Mouse (Mus musculus): ENCODE results near the gene Fgf22.

Gene Fgf22

DNA sequence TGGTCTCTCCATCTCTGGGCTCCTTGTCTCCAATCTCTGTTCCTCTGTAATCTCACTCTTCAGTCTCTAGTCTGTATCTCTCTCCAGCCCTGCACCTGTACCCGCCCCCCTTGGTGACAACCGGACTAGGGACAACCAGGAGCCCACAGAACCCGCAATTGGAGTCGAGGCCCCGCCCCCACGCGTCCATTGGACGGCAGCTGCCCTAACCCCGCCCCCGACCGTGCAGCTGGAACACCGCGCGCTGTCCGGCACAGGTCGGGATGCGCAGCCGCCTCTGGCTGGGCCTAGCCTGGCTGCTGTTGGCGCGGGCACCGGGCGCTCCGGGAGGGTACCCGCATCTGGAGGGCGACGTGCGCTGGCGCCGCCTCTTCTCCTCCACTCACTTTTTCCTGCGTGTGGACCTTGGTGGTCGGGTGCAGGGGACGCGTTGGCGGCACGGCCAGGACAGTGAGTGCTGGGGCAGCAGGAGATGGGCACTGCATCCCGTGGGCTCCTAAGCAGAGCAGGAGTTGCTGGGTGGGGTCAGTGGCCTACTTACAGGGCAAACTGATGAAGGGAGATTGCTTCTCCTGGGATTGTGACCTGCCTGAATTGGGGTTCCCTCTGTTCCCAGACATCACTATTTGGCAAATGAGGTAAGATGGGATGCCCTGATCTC lies at the start of gene Fgf22:
Gene Fgf22 (plus strand): TSS at position 221 of the 661 bp plus-strand sequence.
- in situ Hi-C loops (cut with MboI; ENCODE audit: low sequenced_read_pairs): no loop called here

DNA sequence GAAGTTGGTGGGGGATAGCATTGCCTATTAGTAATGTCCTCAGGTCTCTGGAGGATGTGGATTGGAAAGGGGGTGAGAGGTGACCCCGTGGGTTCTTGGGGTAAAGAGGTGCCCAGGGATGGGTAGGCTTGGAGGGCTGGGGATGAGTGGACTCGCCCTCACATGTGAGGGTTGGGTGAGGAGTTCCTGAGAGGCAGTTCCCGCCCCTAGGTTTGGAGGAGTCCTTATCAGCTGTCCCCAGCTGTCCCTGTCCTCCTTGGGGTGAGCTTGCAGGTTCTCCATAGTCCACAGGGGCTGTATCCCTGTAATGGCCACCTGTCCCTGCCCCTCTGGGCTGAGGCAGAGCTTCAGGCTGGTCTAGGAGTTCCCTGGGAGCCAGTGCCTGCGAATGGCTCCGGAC lies 48.9 kb upstream of the Fgf22 start:
- in situ Hi-C loops (cut with MboI; ENCODE audit: low sequenced_read_pairs): no loop called here

DNA sequence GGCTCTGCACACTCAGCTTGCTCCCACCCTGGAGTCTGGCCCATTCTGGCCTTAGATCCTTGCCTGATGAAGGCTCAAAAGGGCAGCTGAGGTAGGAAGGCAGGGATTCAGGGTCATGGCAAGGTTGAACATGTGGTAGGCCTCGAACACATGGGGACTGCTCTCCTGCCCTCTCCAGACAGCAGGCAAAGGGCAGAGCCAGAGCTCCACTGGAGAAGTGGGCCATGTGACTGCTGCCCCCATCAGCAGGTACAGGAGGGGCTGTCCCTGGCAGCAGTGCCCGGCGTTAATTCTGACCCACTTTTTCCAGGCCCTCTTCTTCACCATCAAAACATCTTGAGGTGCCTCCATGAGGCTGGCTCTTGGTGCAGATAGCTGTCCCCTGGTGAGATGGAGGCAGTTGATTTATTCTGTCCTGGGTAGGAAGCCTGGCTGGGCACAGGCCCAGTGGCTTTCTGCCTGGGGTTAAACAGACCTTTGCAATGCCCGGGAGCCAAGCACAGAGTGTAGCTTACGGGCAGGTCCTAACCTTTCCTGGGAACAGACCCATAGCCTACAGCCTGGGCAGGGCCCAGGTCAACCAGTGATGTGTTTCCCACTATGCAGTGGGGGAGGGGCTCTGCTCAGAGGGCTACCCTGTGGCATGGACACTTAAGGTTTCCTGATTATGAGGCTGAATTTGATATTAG lies 48.3 kb upstream of the Fgf22 start:
- in situ Hi-C loops (cut with MboI; ENCODE audit: low sequenced_read_pairs): no loop called here

DNA sequence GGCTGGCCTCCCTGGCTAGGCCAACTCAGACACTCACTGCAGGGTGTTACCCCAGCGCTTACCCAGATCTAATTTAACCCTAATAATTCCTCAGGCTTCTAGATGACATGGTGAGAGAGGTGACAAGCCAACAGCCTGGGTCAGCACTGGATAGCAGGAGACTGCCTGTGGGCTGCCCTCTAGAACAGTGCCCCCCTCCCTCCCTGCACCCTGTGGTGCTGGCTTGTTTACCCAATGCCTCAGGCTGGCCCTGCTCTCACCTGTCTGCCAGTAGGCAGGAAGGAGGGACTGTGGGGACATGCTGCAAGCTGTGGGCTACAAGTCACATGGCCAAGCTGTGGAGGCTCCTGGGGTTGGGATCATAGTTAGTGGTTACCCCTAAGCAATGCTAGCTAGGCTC lies 47.7 kb upstream of the Fgf22 start:
- in situ Hi-C loops (cut with MboI; ENCODE audit: low sequenced_read_pairs): no loop called here

DNA sequence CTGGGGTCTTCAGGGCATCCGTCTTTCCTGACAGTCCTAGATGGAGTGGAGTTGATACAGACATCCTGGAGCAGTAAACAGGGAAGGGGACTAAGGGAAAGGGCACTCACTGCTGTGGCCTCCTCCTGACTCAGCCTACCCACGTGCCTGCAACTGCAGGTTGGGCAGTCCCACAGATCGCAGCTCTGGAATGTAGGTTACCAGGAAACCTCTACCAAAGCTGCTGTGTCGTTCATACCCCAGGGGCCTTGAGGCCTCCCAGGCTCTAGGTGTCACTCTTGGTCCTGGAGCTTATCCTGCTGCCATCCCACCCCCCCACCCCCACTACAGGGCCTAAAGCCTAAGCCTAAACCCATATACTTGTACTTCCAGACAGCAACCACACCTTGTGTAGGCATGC lies 47.1 kb upstream of the Fgf22 start:
- in situ Hi-C loops (cut with MboI; ENCODE audit: low sequenced_read_pairs): no loop called here

DNA sequence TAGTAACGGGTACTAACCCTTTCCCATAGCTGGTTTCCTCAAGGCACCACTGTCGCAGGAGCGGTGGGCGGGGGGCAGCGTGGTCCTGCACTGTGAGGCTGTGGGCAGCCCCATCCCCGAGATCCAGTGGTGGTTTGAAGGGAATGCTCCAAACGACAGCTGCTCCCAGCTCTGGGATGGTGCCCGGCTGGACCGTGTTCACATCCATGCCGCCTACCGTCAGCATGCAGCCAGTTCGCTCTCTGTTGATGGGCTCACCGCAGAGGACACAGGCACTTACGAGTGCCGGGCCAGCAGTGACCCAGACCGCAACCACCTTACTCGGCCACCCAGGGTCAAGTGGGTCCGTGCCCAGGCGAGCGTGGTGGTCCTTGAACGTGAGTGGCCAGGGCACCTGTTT lies 46.2 kb upstream of the Fgf22 start:
- in situ Hi-C loops (cut with MboI; ENCODE audit: low sequenced_read_pairs): no loop called here

DNA sequence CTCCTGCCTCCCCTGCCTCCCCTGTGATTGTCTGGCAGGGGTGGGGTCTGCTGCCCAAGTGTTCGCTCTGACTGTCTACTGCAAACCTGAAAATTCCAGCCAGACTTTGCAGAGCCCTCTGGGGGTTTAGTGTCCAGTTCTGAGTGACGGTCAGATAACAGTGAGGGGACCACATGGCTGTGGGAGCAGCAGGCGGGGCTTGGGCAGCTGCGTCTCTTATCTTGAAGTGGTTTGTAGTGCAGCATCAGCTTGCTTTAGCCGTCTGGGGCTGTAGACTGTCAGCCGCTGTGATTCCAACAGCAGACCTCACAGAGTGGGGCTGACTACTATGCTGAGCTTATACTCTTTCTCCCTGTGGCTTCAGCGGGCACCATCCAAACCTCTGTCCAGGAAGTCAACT lies 45.6 kb upstream of the Fgf22 start:
- in situ Hi-C loops (cut with MboI; ENCODE audit: low sequenced_read_pairs): no loop called here

DNA sequence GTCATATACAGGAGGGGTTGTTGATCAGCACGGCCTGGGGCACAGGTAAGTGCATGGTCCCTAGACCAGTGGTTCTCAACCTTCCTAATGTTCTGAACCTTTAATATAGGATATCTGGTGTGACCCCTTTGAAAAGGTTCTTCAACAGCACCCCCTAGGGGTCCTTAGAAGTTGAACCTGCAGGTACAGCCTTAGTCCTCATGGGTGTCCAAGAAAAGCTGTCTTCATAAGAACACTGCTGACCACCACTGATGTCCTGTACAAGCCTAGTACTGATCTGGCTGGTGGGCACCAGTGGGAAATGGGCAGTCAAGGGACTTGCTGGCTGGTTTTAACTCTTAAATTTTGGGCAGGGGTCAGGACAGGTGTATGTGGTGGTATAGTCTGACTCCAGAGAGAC lies 42.8 kb upstream of the Fgf22 start:
- in situ Hi-C loops (cut with MboI; ENCODE audit: low sequenced_read_pairs): no loop called here

DNA sequence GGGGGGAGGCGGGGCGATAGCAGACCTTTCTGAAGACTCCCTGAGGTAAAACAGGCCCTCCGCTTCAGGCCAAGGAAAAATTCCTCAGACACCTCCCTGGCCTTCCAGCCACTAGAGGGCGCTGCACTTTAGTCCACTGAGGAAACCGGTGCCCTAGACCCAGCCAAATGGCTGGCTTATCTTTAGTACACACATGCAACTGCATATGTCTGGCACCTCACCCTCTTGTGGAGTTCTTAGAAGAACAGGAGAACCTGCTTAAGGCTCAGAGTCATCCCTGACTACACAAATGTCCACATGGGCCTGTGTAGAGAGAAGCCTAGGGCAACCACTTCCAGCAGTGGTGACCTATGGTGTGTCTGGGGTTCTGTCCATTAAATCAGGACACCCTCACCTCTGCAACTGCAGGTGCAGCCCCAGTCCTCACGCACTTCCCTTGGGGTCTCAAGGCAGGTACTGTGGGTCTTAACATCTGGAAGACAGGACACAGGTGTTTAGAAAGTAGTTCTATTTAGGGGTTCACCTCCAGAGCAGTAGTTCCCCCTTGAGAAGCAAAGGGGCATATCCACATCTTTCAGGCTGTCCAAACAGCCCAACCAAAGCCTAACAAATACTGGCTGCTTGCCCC lies 42.3 kb upstream of the Fgf22 start:
- in situ Hi-C loops (cut with MboI; ENCODE audit: low sequenced_read_pairs): no loop called here

DNA sequence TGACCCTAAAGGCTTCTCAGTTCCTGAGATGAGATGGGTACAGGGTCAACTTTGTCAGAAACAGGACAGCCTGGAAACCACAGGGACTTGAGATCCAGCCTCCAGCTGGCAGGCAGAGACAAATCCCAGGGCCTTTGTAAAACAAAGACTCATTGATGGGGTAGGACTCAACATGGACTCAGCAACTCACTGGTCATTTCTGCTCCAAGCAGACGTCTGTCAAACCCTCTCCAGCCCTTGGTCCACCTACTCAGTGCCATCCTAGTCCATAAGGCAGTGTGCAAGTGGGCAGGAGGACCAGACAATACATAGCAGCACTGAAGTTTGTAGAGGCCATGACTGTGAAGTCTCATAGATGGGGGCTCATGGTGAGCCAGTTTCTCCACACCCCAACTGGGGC lies 41.7 kb upstream of the Fgf22 start:
- in situ Hi-C loops (cut with MboI; ENCODE audit: low sequenced_read_pairs): no loop called here

DNA sequence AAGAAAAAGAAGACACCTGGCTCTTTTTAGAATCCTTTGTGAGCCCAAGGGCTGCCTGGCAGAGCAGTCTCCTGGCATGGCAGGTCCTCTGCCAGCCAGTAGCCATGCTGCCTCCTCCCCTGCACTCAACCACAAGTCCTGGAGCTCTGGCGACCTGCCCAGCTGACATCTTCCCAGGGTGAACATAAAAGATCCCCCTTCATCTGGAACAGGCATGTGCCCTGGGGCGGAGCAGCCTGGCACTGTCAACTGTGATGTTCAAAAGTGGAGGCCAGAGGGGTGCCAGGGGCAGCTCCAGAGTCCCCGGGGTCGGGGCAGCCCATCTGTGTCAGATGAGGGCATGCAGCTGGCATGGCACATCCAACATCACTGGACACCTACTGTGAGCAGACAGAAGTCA lies 39.9 kb upstream of the Fgf22 start:
- in situ Hi-C loops (cut with MboI; ENCODE audit: low sequenced_read_pairs): no loop called here

DNA sequence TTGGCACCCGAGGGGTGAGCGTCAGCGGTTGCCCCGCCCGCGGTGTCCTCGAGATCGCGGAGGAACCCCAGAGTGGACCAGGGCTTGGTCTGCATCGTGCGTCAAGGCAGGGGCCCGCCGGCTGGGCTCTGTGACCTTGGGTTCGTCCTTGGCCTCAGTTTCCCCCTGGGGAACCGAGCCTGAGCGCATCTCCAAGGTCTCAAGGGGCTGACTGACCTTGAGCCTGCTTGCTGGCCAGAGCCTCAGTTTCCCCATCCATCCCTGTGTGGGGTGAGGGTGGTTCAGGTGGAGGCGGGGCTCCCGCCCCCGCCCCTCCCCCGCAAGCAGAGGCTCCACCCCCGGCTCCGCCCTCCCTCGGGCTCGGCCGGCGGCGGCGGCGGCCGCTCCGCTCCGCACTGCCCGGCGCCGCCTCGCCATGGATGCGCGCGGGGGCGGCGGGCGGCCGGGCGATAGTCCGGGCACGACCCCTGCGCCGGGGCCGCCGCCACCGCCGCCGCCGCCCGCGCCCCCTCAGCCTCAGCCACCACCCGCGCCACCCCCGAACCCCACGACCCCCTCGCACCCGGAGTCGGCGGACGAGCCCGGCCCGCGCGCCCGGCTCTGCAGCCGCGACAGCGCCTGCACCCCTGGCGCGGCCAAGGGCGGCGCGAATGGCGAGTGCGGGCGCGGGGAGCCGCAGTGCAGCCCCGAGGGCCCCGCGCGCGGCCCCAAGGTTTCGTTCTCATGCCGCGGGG lies 38.5 kb upstream of the Fgf22 start, which contains the start of gene Hcn2:
Gene Hcn2 (plus strand): TSS at position 381 of the 734 bp plus-strand sequence.
- in situ Hi-C loops (cut with MboI; ENCODE audit: low sequenced_read_pairs): no loop called here

DNA sequence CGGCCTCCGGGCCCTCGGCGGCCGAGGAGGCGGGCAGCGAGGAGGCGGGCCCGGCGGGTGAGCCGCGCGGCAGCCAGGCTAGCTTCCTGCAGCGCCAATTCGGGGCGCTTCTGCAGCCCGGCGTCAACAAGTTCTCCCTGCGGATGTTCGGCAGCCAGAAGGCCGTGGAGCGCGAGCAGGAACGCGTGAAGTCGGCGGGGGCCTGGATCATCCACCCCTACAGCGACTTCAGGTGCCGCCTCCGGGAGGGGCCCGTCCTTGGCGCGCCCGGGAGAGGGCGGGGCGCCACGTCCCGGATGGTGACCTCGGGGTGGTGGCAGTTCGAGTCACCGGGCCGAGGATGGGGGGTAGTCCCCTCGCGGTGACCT lies 37.9 kb upstream of the Fgf22 start:
- in situ Hi-C loops (cut with MboI; ENCODE audit: low sequenced_read_pairs): no loop called here

DNA sequence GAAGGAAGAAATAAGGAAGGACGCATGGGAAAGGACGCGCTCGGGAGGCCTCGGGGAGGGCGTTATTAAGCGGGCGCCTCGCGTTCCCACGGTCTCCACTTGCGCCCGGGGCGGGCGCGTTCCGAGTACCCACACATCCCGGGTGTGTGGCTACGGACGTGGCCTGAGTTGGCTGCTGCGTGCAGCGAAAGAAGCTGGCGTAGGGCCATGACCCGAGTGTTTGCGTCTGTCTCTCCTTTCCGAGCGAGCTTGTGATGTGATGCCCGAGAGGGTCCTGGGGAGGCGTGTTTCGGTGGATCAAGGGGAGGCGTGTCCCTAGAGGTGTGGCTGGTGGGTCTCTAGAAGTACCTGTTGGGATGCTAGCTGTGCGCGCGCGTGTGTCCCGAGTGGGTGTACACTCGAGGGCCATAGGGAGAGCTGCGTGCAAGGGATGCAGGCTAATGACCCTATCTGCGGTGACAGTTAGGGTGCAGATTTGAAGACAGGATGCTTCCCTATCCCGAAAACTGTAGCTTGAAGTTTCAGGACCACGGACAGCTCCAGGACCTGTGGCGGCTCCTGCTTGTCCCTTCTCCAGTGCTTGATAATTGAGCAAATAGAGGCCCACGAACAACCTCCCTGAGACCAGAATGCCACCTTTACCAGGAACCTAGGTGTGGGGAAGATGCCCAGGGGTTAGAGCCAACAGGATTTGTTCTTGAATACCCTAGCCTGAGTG lies 37.1 kb upstream of the Fgf22 start:
- in situ Hi-C loops (cut with MboI; ENCODE audit: low sequenced_read_pairs): no loop called here

DNA sequence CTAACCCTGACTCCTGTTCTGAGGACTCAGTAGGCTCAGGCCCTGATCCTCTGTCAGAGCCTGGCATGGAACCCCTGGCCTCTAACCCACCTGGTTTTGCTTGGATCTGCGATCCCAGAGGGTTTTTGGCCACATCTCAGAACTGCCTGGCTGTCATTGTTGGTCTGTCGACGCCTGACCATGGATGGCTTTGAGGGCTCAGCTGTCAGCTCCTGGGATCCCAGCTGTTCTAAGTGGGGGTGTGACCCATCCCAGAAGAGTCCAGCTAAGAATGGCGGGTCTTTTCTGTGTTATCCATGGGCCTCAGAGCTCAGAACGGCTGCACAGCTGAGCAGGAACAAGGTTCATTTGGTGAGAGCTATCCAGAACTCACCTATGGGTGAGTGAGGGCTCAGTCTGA lies 33.8 kb upstream of the Fgf22 start:
- in situ Hi-C loops (cut with MboI; ENCODE audit: low sequenced_read_pairs): no loop called here

DNA sequence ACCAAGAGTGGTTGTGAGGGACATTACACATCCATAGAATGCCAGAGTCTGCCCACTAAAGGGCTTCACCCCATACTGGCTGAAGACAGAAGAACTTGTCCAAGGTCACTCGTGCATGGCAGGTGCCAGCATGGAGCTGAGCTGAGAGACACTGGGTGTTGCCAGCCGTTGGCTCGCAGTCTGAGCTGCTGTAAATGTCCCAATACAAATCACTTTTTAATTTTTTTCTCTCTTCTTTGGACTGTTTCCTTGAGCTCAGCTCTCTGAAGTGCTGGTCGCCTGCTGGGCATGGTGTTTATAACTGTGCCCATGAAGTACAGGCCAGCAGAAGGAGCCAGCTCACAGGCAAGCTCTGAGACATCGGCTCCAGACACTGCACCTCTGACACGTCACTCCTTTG lies 31.8 kb upstream of the Fgf22 start:
- in situ Hi-C loops (cut with MboI; ENCODE audit: low sequenced_read_pairs): no loop called here

DNA sequence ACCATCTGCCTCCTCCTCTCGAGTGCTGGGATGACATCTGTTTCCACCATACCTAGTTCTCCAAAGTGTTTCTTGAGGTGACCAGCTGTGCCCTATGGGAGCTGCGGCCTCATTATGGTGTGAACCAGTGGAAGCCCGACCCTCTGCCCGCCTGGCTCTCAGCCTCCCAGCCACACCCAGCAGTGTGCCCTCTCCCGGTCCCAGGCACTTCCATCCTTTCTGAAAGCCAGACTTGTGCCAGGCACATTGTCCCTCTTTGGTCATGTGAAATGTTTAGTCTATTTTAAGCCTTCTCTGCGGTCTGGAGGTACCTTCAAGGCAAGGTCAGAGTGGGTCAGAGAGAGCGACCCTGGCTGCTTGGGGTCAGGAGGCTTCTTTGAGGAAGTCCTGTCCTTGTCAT lies 31.2 kb upstream of the Fgf22 start:
- in situ Hi-C loops (cut with MboI; ENCODE audit: low sequenced_read_pairs): no loop called here

DNA sequence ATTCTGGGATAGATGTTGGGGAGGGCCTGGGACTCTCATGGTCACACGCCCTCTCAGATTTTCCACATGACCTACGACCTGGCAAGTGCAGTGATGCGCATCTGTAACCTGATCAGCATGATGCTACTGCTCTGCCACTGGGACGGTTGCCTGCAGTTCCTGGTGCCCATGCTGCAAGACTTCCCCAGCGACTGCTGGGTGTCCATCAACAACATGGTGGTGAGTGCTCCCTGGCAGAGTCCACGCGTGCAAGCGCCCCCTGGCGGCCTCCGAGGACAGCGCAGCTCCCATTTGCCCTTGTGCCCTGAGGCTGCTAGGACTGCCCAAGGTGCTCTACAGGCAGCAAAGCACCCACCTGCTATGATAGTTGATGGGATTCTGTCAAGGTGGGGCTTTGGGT lies 28.8 kb upstream of the Fgf22 start:
- in situ Hi-C loops (cut with MboI; ENCODE audit: low sequenced_read_pairs): no loop called here

DNA sequence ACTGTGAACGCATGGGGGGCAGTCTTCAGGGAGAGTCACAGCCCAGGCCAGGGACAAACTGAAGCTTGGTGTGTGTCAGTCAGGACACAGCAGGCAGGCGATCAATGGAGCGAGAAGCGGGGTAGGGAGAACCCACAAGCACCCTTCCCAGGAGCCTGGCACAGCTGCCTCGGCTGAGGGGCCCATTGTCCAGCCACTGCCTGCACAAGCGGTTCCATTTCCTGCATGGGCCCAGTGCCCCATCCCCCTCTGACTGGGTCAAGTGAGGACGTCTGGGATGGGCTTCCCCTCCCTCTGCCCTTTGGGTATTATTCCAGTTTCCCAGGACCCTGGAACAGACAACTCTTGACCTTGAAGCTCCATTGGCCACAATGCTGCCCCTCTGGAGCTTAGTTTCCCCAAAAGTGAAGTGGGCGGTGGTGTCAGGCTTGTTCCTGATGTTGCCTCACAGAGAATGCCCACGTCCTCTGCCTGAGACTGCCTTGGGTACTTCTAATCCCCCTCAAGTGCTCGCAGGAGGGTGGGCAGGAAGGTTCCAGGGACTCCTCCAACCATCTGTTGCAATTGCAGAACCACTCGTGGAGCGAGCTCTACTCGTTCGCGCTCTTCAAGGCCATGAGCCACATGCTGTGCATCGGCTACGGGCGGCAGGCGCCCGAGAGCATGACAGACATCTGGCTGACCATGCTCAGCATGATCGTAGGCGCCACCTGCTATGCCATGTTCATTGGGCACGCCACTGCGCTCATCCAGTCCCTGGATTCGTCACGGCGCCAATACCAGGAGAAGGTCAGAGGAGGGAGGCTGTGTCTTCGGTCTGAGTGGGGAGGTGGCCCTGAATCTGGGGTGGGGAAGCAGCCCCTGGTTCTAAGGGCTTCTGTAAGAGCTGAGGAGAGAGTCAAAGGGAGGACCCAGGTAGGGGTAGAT lies 26.3 kb upstream of the Fgf22 start:
- in situ Hi-C loops (cut with MboI; ENCODE audit: low sequenced_read_pairs): no loop called here

DNA sequence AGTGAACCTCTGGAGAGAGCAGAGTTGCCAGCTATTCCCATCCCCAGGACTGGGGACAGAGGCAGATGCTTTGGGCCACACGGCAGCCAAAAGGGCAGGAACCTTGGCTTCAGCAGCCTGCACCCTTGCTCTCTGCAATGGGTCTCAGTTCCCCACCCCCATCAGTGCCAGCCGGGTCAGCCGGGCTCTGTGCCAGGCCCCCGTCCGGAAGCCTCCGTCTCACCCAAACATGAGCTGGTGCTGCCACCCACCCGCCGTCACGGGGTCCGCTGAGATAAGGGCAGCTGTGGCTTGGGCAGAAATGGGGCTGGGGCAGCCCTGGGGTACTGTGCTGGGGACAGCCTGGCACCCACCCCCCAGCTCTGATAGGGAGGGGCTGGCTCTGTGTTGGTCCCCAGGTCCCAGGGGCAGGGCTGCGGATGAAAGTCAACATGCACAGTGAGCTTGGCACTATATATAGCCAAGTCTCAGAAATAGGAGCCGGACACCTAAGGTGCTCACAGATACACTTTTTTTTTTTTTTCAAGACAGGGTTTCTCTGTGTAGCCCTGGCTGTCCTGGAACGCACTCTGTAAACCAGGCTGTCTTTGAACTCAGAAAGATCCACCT lies 25.4 kb upstream of the Fgf22 start:
- in situ Hi-C loops (cut with MboI; ENCODE audit: low sequenced_read_pairs): no loop called here

All from CH12F3 (cell line).